Mouse (Mus musculus) adrenal gland, postnatal 36 days (tissue): ENCODE measurements around the gene Gm11361. TPM values are rescaled to one million over a fixed set of nuclear protein-coding genes. Genes with fewer than 3 reads are reported as not detected.

Experiments used
- DNase-seq, 2 experiments: peaks; one replicate each; pipeline ENCODE4 v3.0.0; 2021; ENCODE audit warnings: mixed read lengths in 1 of 2
- long read RNA-seq, 2 experiments: library from polyadenylated mRNA; stranded (forward); transcript quantifications; one replicate each; pipeline ENCODE4 v2.0.0; 2021; ENCODE audit warnings: borderline sequencing depth in 2 of 2
- total RNA-seq, 2 experiments: library from RNA; stranded (reverse); gene quantifications; 2 replicates each; pipeline ENCODE4 v1.2.3; 2021

Gene Gm11361
- total RNA-seq: 100 to 1,000 TPM; 131 to 135 TPM
- long read RNA-seq, experiment 1, transcript Gm11361-201 (1 exons, 607 nt): major isoform, 19 of 19 reads
- long read RNA-seq, experiment 1, partial matches to known transcripts: 0 of 19 reads
- long read RNA-seq, experiment 1, other reads (novel, unspliced or antisense): 0 of 19 reads
- long read RNA-seq, experiment 2, transcript Gm11361-201 (1 exons, 607 nt): major isoform, 10 of 10 reads
- long read RNA-seq, experiment 2, partial matches to known transcripts: 0 of 10 reads
- long read RNA-seq, experiment 2, other reads (novel, unspliced or antisense): 0 of 10 reads

GRCm38 (mm10) chr13:28257228-28257627 lies at the start of gene Gm11361:
Gene Gm11361 (plus strand): TSS chr13:28257528.
- no peak for DNase-seq

GRCm38 (mm10) chr13:28264399-28264798 lies 7.1 kb downstream of the Gm11361 start:
- DNase-seq: no peak

DNA sequence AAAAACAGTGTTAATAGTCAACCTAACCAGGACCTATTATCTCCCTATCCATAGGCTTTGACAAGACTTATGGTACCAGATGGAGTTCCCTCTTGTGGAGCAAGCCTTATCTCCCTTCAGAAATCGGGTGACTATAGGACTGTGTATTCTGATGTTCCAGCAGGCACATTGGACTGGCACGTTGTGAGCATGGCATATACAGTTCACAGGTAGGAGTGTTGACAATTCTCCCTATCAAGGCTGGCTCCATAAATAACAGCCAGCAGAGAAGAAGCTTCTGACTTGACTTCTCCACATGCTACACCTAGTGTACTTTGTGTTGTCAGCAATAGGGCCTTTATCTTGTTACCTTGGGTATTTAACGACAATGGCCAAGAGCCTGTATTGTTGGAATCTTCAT lies 30.0 kb downstream of the Gm11361 start:
- no peak for DNase-seq

GRCm38 (mm10) chr13:28294272-28294671 lies 36.9 kb downstream of the Gm11361 start:
- DNase-seq: no peak

GRCm38 (mm10) chr13:28294757-28295361 lies 37.5 kb downstream of the Gm11361 start:
- no peak for DNase-seq

- no peak for DNase-seq
Measured at GRCm38 (mm10) chr13:28295492-28295891, 38.2 kb downstream of the Gm11361 start.

DNA sequence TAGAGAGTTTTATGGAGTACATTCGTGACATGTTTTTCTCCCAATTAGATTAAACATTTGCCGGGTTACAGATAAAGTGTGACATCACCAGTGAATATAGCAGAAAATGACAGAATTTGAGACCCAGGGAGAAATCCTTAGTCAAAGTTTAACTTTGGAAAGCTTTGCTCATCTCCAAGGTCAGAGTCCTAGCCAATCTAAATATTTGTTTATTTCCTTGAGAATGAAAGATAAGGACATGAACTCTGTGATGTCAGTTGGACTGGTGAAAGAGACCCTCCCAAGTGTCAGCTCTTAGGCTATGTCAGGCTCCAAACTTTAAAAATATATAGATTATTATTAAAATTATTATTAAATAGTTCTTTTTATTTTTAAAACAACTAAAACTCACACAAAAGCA lies 39.8 kb downstream of the Gm11361 start:
- DNase-seq: no peak

GRCm38 (mm10) chr13:28297577-28297976 lies 40.2 kb downstream of the Gm11361 start:
- DNase-seq: no peak

Other genes starting within 250 kb of the Gm11361 start
- gene Prl4a1, start 241.3 kb upstream of the Gm11361 start, total RNA-seq: not detected
- gene Prl5a1, start 115.0 kb upstream of the Gm11361 start, total RNA-seq: not detected